Mouse (Mus musculus): ENCODE results near the gene Lrp6. TPM values are rescaled to one million over a fixed set of nuclear protein-coding genes. Genes with fewer than 3 reads are reported as not detected.
A peak's percentile ranks its signal among the peaks of the same experiment; 100 is the strongest.

Lrp6 gene
- total RNA-seq (2014; fragmentation: Nextera tagmentation): 17.2 and 22.6 TPM in 2 replicates
- 31.3 and 36.1 TPM in 2 replicates for total RNA-seq (2017)

DNA sequence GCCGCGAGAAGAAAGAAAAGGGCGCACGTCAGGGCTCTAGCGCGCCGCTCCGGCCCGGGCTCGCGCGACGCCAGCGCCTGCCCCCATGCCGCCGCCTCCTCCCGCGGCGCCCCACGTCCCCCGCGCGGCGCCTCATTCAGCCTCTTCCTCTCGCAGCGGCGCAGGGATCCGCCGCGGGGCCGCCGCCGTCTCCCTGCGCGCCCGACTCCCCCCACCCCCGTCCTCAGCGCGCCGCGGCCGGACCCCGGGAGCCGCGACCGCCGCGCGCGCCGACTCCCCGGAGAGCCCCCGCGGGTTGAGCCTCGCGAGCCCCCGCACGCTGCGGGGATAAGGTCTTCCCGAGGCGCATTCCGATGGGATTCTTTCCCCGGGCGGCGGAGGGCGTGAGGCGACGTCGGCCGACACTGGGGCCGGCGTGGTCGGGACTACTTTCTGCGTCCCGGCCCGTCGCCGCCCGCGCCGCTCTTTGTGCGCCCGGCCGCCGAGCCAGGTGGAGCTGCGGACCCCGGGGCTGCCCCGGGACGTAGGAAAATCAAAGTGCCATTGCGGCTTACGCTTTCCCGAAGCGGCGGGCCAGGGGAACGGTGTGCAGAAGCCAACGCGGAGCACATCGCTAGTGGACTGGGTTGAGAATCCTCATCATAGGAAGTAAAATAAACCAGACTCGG lies at the start of gene Lrp6:
Gene Lrp6, minus strand, starts transcription at position 148 of the 668 bp plus-strand sequence.
- ATAC-seq (replicated peaks; ENCODE audit: poor library complexity, severe bottlenecking): peak; percentile 88

DNA sequence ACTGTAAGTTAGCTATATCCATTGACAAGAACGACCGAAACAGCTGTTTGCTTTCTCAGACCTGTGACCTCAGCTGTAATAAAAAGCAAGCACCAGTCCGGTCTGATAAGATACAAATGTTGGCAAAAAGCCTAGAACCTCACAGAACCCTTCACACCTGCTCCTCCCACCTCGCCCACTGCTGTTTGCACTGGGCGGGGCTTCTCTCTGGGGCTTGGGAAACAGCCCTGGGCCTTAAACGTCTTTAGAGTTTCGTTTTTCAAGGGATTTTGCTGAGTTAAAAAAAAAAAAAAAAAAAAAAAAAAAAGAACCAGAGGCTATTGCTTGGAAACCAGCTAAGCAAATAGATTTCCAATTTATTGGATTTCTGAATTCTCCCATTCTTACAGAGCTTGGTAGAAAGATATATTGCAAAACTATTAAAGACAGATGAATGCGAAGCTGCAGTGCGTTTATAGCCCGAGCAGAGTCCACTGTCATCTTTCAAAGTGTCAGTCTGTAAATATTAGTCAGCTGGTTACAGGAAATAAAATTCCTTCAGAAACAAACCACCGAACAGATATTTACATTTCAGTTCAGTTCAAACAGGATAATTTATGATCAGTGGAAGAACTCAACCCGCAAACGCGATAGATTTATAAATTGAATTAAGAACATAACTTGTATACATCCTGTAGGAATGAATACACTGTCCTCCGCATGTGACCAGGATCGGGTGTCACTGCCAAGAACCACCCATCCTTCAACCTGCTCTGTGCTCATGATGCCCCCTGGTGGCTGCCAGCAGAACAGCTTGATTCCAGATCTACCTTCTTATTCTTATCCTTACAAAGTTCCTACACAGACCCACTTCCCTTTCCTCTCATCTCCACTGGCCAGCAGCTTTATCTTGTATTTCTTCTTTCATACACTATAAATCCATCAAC lies 48.2 kb upstream of the Lrp6 start:
- ATAC-seq (replicated peaks; ENCODE audit: poor library complexity, severe bottlenecking): peak; percentile 96

DNA sequence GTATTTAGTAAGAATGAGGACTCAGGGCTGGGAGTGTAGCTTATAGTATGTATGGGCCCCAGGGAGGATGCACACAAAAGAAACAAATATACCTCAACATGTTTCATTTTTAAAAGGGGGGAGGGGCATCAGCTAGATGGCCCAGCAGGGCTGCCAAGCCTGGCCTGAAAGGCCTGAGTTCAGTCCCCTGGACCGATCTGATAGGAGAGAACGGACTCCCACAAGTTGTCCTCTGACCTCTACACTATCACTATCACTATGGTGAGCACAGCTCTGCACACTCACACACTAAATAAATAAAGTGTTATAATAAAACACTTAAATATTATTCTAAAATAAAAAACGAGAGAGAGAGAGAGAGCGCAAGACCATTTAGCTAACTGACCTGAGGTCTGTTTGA lies 47.6 kb upstream of the Lrp6 start:
- ATAC-seq (replicated peaks; ENCODE audit: poor library complexity, severe bottlenecking): no peak

DNA sequence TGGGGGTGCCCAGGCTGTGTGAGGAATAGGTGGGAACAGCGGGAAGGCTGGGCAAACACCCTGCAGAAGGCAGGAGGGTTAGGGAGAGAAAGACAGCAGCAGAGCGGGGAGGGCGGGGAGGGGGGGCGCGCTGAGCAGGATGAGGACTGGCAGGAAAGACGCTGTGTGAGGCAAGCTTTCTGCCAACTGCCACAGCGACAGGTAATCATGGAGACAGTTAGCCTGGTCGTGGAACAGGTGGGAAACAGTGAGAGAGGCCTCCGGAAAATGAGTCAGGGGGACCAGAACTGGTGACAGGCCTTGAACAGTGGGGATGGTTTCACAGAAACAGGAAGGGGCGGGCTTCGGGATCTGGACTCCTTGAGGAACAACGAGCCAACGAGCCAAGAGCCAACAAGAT lies 45.1 kb upstream of the Lrp6 start:
- no peak for ATAC-seq (replicated peaks; ENCODE audit: poor library complexity, severe bottlenecking)

DNA sequence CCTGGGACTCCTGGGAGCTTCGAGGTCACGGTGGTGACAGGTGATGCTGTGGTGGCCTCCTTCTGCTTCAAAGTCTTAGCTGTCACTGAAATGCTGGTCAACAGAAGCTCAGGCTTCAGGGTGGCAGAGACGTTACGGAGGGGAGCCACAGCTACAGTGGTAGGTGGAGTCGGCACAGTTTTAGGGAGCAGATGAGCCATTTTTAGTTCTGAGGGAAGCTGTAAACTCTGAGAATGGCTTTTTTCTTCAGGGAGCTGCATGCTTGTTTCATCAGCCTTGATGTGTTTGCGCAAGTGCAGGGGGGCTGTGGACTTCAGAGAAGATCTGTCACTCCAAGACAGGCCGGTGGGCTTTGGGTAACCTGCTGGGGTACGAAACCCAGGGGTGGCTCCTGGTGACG lies 43.6 kb upstream of the Lrp6 start:
- ATAC-seq (replicated peaks; ENCODE audit: poor library complexity, severe bottlenecking): no peak

DNA sequence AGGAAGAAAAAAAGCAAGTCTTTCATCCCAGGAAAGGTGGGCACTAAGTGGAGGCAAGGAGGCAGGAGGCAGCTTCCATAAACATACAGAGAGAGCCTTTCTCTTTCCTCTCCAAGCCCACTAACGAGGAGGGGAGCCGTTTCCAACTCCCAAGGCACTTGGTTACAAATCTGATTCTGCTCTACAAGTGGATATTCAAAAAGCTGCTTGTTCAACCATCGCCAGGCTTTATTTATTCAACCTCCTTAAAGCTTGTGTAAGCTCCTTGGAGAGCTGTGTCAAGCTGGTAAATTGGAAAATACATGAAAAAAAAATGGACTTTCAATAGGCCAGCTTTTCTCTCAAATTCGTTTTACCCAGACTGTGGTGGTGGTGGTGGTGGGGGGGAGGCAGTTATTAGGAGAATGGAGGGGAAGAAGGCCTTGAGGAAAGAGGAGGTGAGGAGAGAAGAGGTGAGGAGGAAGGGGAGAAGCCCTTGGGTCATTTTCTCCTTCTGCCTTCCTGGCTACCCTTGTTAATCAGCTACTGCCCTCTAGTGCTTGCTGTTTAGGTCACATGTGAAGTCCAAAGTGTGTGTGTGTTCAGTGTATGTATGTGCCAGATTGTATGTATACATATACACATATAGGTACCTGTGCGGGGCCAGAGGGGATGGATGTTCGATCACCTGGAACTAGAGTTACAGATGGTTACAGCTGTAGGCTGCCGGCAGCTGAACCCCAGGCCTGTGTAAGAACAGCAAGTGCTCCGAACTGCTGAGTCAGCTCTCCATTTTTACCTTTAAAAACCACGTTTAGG lies 40.4 kb upstream of the Lrp6 start:
- peak; percentile 76 for ATAC-seq (replicated peaks; ENCODE audit: poor library complexity, severe bottlenecking)

DNA sequence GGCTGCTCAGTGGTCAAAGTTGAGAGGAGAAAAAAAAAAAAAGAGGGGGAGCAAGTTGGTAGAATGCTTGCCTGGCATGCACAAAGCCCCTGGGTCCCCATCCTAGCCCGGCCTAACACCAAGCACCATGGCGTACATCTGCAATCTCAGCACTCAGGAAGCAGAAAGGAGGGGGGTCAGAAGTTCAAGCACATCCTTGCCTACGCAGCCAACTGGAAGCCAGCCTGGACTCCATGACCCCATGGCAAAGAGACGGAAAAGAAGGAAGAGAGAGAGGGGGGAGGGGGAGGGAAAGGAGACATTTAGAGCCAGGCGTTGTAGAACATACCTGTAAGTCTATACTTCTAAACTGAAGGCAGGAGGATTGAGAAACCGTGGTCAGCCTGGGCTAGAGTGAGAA lies 39.8 kb upstream of the Lrp6 start:
- ATAC-seq (replicated peaks; ENCODE audit: poor library complexity, severe bottlenecking): no peak; the same call in 1 of the 2 replicates

DNA sequence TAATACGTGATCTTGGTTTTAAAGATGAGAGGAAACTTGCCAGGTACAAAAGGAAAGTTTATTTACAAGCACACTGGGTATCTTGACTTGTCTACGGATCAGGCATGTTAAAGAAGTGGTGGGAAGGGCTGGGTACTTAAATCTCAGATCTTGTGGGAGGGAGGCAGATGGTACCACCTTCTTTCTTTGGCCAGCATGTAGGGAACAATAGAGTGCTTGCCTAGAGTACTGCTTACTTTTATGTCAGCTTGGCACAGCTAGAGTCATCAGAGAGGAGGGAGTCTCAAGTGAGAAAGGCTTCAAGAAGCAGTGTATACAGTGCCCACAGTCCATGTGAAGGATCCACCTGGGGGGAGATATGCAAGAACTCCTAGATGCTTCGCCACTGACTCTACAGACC lies 38.4 kb upstream of the Lrp6 start:
- no peak for ATAC-seq (replicated peaks; ENCODE audit: poor library complexity, severe bottlenecking)

DNA sequence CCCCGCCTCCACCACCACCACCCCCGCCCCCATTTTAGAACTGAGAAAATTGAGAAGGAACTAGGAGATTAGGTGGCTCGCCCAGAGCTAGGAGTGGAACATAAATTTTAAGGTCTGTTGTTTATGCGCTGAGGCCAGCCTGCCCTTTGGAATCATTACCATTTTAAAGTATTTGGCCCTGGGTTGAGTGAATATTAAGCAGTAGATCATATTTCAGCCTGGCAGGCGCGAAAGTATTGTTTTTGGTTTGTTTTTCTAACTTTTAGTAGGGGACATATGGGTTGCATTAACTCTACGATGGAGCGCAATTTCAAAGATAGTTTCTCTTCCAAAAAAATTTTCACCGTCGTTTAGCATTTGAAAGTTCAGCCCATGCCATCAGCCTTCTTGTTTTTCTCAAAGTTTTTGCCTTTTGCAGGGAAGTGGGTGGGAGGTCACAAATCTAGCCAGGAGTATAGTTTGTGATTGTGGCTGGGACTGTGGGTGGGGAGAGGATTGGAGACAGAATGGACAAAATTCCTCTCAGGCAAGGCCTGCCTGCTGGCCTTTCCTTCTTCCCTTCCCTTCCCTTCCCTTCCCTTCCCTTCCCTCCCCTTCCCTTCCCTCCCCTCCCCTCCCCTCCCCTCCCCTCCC lies 35.7 kb upstream of the Lrp6 start:
- no peak for ATAC-seq (replicated peaks; ENCODE audit: poor library complexity, severe bottlenecking)

DNA sequence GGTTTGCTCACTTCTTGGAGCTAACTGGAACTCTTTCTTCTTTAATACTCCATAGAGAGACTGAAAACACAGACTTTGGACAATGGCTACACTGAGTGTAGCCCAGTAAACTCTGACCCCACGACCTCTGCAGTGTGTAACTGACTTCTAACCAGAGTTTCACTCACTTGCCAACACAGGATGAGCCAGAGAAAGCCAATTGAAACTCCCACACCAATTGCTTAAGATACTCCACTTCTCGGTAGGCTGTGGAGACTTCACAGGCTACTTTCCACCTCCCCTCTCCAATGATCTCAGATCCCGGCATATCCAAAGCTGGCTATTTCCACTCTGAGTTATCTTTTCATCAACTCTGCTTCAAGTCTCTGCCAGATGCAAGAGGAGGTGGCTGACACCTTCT lies 35.0 kb upstream of the Lrp6 start:
- no peak for ATAC-seq (replicated peaks; ENCODE audit: poor library complexity, severe bottlenecking)

DNA sequence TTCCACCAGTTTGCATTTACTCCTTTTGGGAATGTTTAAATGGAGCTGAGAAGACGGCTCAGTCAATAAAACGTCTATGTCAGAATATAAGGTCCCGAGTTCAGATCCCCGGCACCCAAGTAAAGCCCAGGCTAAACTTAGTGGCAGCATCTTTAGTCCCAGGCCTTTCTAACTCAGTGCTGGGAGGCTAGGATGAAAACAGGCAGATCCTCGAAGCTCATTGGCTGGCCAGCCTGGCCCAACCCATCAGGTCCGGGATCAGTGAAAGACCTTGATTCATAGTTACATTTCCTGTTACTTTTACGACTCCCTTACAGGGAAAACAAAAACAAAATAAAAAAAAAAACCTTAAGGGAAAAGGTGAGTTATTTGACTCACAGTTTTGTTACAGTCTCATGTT lies 34.4 kb upstream of the Lrp6 start:
- ATAC-seq (replicated peaks; ENCODE audit: poor library complexity, severe bottlenecking): no peak

DNA sequence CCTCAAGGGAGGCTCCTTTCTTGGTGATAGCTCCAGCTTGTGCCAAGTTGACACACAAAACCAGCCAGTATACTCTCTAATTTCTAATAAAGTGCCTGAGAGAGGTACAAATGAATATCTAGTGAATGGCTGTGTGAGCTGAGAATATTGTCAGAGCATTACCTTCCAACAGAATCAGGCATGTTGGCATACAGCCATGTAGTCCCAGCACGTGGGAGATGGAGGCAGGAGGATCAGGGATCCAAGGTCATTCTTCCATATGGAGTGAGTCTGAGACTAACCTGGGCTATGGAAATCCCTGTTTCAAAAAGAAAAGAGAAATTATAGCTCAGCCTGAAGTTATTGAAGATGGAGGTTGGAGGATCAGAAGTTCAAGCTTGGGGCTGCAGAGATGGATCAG lies 32.5 kb upstream of the Lrp6 start:
- no peak for ATAC-seq (replicated peaks; ENCODE audit: poor library complexity, severe bottlenecking)

DNA sequence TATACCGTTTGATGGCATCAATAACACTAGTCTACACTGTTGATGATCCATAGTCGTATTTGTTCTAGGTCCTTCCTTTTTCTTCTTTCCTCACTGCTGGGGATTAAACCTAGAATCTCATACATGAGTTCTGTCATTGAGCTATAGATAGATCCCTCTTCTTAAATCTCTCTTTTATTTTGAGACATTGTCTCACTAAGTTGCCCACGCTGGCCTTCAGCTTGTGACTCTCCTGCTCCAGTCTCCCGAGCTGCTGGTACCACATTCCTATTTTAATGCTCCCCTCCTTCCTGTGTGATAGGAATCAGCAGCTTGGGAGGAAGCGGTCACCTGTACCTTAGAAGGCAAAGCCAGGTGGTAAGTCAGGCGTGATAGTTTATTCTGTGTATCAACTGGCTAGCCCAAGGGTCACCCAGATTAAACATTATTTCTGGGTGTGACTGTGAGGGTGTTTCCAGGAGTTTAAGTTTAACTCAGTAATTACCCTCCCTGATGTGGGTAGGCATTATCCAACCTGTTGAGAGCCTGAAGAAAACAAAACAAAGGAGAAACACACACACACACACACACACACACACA lies 31.0 kb upstream of the Lrp6 start:
- no peak for ATAC-seq (replicated peaks; ENCODE audit: poor library complexity, severe bottlenecking)

DNA sequence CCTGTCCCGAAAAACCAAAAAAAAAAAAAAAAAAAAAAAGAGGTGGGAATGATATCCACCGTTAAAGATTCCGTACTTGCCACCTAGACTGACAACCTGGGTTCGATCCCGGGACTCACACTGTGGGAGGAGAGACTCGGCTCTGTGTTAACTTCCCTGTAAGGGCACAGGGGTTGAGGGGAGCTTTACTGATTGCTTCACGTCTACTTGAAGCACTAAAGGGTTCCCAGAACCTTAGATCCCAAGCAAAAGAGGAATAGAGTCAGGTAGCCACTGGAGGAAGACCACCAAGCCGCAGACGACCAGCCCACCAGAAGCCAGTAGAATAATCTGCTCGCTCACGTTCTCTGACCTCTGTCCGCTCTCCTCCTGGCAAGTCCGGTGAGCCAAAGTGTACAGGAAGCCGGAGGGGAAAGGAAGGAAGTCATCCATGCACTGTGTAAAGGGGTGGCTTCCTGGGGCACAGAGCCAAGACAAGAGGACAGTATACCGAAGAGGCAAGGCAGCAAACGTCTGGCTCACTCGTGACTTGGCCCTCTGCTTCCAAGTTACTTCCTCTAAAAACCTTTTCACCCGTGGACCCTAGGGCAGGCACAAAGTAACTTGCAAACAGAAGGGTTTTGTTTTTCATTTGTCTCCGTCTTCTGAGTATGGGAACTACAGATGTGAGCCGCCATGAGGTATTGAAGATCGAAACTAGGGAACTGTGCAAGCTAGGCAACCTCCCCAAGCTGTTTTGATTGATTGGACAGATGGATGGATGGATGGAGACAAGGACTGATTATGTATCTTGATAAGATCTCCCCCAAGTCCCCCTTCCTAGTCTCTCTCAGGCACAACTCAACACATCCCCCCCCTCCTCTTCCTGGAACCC lies 28.0 kb upstream of the Lrp6 start:
- ATAC-seq (replicated peaks; ENCODE audit: poor library complexity, severe bottlenecking): peak; percentile 93

DNA sequence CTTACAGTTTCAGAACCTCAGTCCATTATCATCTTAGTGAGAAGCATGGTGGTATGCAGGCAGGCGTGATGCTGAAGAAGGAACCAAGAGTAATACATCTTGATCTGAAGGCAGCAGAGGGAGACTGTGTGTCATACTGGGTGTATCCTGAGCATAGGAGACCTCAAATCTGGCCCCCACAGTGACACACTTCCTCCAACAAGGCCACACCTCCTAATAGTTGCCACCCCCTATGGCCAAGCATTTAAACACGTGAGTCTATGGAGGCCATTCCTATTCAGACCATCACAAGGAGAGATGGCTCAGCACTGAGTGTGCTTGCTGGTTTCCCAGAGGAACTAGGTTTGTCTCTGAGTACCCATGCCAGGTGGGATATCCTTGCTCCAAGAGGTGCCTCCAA lies 24.8 kb upstream of the Lrp6 start:
- ATAC-seq (replicated peaks; ENCODE audit: poor library complexity, severe bottlenecking): no peak

DNA sequence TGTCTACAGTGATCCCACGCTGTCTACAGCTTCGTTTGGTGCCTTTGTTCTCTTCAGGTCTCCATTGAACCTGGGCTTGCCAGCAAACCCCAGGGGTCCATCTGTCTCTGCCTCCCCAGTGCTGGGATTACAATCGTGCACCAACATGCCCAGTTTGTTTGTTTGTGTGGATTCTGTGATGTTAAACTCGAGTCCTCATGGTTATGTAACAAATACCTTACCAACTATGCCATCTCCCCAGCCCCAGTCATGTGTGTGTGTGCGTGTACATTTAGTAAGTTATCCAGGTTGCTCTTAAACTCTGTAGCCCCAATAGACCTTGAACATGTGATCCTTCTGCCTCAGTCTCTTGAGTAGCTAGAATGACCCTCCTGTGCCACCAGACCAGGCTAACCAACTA lies 19.5 kb upstream of the Lrp6 start:
- no peak for ATAC-seq (replicated peaks; ENCODE audit: poor library complexity, severe bottlenecking)

DNA sequence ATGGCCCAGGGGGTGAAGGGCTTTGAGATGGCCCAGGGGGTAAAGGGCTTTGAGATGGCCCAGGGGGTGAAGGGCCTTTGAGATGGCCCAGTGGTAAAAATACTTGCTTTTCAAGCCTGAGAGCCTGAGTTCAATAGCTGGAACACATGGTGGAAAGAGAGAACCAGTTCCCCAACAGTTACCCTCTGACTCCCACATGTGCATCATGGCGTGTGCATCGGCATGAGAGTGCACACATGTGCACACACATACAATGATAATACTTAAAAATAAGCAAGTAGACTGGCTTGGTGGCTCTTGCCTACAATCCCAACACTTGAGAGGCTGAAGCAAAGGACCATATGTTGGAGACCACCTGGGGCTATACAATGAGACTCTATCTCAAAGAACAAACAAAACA lies 17.9 kb upstream of the Lrp6 start:
- no peak for ATAC-seq (replicated peaks; ENCODE audit: poor library complexity, severe bottlenecking)

DNA sequence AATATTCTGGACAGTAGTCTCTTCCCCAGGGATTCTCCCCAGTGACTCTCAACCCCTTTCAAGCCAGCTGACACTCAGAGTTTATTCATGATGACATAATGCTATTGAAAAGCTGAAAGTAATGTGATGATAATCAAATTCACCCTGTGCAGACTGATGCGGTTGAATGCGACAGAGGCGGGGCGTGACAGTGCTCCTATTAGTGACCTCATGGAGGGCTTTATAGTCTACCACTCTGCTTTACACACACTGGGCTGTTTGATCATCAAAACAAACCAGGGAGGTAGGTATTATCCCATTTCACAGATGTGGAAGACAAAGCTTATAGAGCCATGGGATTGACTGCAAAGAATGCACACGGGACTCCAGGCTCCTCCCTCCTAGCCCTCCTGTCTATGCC lies 15.3 kb upstream of the Lrp6 start:
- ATAC-seq (replicated peaks; ENCODE audit: poor library complexity, severe bottlenecking): no peak

DNA sequence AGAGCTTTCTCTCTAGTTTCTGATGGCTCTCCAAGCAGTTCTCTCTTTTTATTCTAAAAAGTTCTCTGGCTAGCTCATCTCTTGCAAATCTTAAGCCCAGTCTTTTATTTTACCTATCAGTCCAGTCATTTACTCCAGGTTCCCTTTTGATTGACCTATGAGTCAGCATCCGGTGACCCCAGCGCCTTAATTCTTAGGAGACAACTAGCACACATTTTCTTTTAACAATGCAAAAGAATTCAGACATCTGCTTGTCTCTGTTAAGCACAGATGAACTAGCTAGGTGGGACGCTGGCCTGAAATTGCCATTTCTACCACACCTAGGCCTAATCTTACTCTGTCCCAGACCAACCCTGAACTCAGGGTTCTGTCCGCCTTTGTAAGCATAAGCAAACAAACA lies 12.7 kb upstream of the Lrp6 start:
- no peak for ATAC-seq (replicated peaks; ENCODE audit: poor library complexity, severe bottlenecking)

Measured in granulocyte monocyte progenitor cell, adult 5-6 weeks (primary cell).